Mouse (Mus musculus): ENCODE results near the gene Desi2.
"Not testable (repeated sequence)": the region's sequence is repeated elsewhere in the genome, so short reads cannot be mapped to it uniquely, and the experiment has no call there.

Desi2 gene

GRCm38 (mm10) chr1:178265381-178265780 is 78.2 kb downstream of the Desi2 start:
- not testable (repeated sequence) for DNase-seq (ENCODE audit: low spot score)

- no peak for DNase-seq (ENCODE audit: low spot score)
Observed at GRCm38 (mm10) chr1:178270635-178271034, 83.4 kb downstream of the Desi2 start.

- DNase-seq (ENCODE audit: low spot score), result no peak
Observed at GRCm38 (mm10) chr1:178275174-178275730, 88.0 kb downstream of the Desi2 start.

GRCm38 (mm10) chr1:178275738-178276053 is 88.5 kb downstream of the Desi2 start:
- no peak for DNase-seq (ENCODE audit: low spot score)

- DNase-seq (ENCODE audit: low spot score), result no peak
Observed at GRCm38 (mm10) chr1:178276054-178276911, 89.1 kb downstream of the Desi2 start.

GRCm38 (mm10) chr1:178283314-178283713 is 96.1 kb downstream of the Desi2 start:
- not testable (repeated sequence) for DNase-seq (ENCODE audit: low spot score)

GRCm38 (mm10) chr1:178283946-178284720 is 96.9 kb downstream of the Desi2 start:
- no peak for DNase-seq (ENCODE audit: low spot score)

GRCm38 (mm10) chr1:178287601-178288176 is 100.5 kb downstream of the Desi2 start:
- DNase-seq (ENCODE audit: low spot score), result no peak

- no peak for DNase-seq (ENCODE audit: low spot score)
Observed at GRCm38 (mm10) chr1:178291716-178292115, 104.5 kb downstream of the Desi2 start.

- no peak for DNase-seq (ENCODE audit: low spot score)
Observed at GRCm38 (mm10) chr1:178294051-178294450, 106.8 kb downstream of the Desi2 start.

GRCm38 (mm10) chr1:178301261-178301660 is 114.0 kb downstream of the Desi2 start:
- DNase-seq (ENCODE audit: low spot score), result not testable (repeated sequence)

- peak; percentile 67 for DNase-seq (ENCODE audit: low spot score)
Observed at GRCm38 (mm10) chr1:178303425-178303824, 116.2 kb downstream of the Desi2 start.
